In genomic region chr10:13475121-13475520, GRCm38 (mm10) we compare ENCODE assay signal across 8 mouse cellular contexts. TPM values are rescaled to one million over a fixed set of nuclear protein-coding genes. Genes with fewer than 3 reads are reported as not detected.
DNase-seq lines count a peak whose midpoint lies in the region; ATAC-seq and TF ChIP-seq lines count a peak whose summit lies in the region.

No protein-coding gene starts in this region.

- H3K4me2 ChIP-seq in forebrain, embryonic 13.5 days: 0 out of 2 replicates have a peak overlapping the region, but pooled peaks have one; percentile 100
- H3K4me2 ChIP-seq in forebrain, postnatal 0 days (ENCODE audit: low read depth): no peak overlapping the region
- peak overlapping the region; percentile 93; the same call in 1 of the 2 replicates for H3K4me2 ChIP-seq in lung, embryonic 16.5 days (ENCODE audit: low read depth, low read length)
- H3K4me2 ChIP-seq in liver, embryonic 13.5 days: peak overlapping the region; percentile 79; the same call in 1 of the 2 replicates

- H3K9ac ChIP-seq in forebrain, embryonic 13.5 days: no peak overlapping the region
- no peak overlapping the region for H3K9ac ChIP-seq in forebrain, postnatal 0 days
- H3K9ac ChIP-seq in lung, embryonic 16.5 days (ENCODE audit: low read length): no peak overlapping the region
- H3K9ac ChIP-seq in liver, embryonic 13.5 days: no peak overlapping the region

- no peak for TF ChIP-seq CTCF in forebrain, postnatal 0 days (IDR thresholded peaks at IDR 0.05; ENCODE audit: low read depth)

- ATAC-seq in forebrain, embryonic 13.5 days: no peak
- no peak for ATAC-seq in forebrain, postnatal 0 days
- ATAC-seq in lung, embryonic 16.5 days (ENCODE audit: low read depth): no peak
- no peak for ATAC-seq in liver, embryonic 13.5 days (ENCODE audit: low read depth)

- no peak overlapping the region for H3K4me3 ChIP-seq in forebrain, embryonic 13.5 days
- no peak overlapping the region for H3K4me3 ChIP-seq in forebrain, postnatal 0 days (ENCODE audit: low read depth, low read length)
- H3K4me3 ChIP-seq in lung, embryonic 16.5 days (ENCODE audit: low read length): no peak overlapping the region; the same call in 1 of the 2 replicates
- H3K4me3 ChIP-seq in liver, embryonic 13.5 days (replicated peaks): no peak overlapping the region

- no peaks in the 10 kb centered on the region for H3K36me3 ChIP-seq in forebrain, embryonic 13.5 days (ENCODE audit: poor library complexity, severe bottlenecking)
- no peaks in the 10 kb centered on the region for H3K36me3 ChIP-seq in forebrain, postnatal 0 days (ENCODE audit: insufficient read depth)
- no peaks in the 10 kb centered on the region for H3K36me3 ChIP-seq in lung, embryonic 16.5 days (ENCODE audit: control insufficient read depth, insufficient read depth, low read length)
- H3K36me3 ChIP-seq in liver, embryonic 13.5 days: no peaks in the 10 kb centered on the region

- H3K9me3 ChIP-seq in forebrain, embryonic 13.5 days (replicated peaks): no peaks in the 10 kb centered on the region
- no peaks in the 10 kb centered on the region for H3K9me3 ChIP-seq in forebrain, postnatal 0 days (ENCODE audit: low read length)
- no peaks in the 10 kb centered on the region for H3K9me3 ChIP-seq in lung, embryonic 16.5 days (ENCODE audit: control insufficient read depth, low read length)
- no peaks in the 10 kb centered on the region for H3K9me3 ChIP-seq in liver, embryonic 13.5 days (replicated peaks)

- no peak for DNase-seq in forebrain, postnatal 0 days
- no peak for DNase-seq in lung, postnatal 10 days
- DNase-seq in liver, embryonic 13.5 days: no peak
- DNase-seq in thymus, postnatal 10 days (ENCODE audit: low spot score in 2 of 2): peak; percentile 13 to 46
- DNase-seq in left cerebral cortex, adult 9 months (ENCODE audit: low spot score in 2 of 2): no peak
- no peak for DNase-seq in gastrocnemius, postnatal 25 days

- no peak overlapping the region for H3K27ac ChIP-seq in forebrain, embryonic 13.5 days
- H3K27ac ChIP-seq in forebrain, postnatal 0 days (ENCODE audit: low read depth, low read length): no peak overlapping the region
- no peak overlapping the region for H3K27ac ChIP-seq in lung, embryonic 16.5 days (ENCODE audit: low read length)
- H3K27ac ChIP-seq in liver, embryonic 13.5 days: no peak overlapping the region

- H3K4me1 ChIP-seq in forebrain, embryonic 13.5 days: peaks cover 15% of the 10 kb centered on the region
- H3K4me1 ChIP-seq in forebrain, postnatal 0 days (ENCODE audit: insufficient read depth): 0 out of 2 replicates have a peak, but pooled peaks cover 5% of the 10 kb centered on the region
- peaks cover 9% of the 10 kb centered on the region for H3K4me1 ChIP-seq in lung, embryonic 16.5 days (replicated peaks; ENCODE audit: control insufficient read depth, insufficient read depth, low read length)
- H3K4me1 ChIP-seq in liver, embryonic 13.5 days (replicated peaks): peaks cover 11% of the 10 kb centered on the region

- peaks cover 38% of the 10 kb centered on the region for H3K27me3 ChIP-seq in forebrain, embryonic 13.5 days
- peaks cover 5% of the 10 kb centered on the region for H3K27me3 ChIP-seq in forebrain, postnatal 0 days (ENCODE audit: insufficient read depth, low read length)
- peaks cover 10% of the 10 kb centered on the region for H3K27me3 ChIP-seq in lung, embryonic 16.5 days (ENCODE audit: control insufficient read depth, insufficient read depth, low read depth, low read length)
- peaks cover 50% of the 10 kb centered on the region for H3K27me3 ChIP-seq in liver, embryonic 13.5 days

- WGBS in forebrain, embryonic 13.5 days: 35% methylated on average over 7 of the region's 7 CpGs
- WGBS in forebrain, postnatal 0 days: 45% methylated on average over 7 of the region's 7 CpGs
- 26% methylated on average over 7 of the region's 7 CpGs for WGBS in lung, embryonic 16.5 days
- 18% methylated on average over 7 of the region's 7 CpGs for whole genome bisulfite sequencing in liver, embryonic 13.5 days (ENCODE audit: insufficient replicate concordance)

RNA-seq across cellular contexts. Expression of gene Phactr2, which starts 0.9 kb away (rescaled TPM):
- 8.5 and 8.6 TPM in 2 replicates for polyA plus RNA-seq in forebrain, embryonic 13.5 days (2015; fragmentation: Nextera tagmentation; extraction: Ambion mirVana)
- 6.9 and 10.5 TPM in 2 replicates for total RNA-seq in forebrain, postnatal 0 days (2014; rRNA removed)
- 4.4 and 8.1 TPM in 2 replicates for polyA plus RNA-seq in forebrain, postnatal 0 days (2015; fragmentation: Nextera tagmentation; extraction: Ambion mirVana)
- 19.7 and 22.3 TPM in 2 replicates for polyA plus RNA-seq in lung, embryonic 16.5 days (2015; fragmentation: Nextera tagmentation; extraction: Ambion mirVana)
- 5.3 and 5.9 TPM in 2 replicates for polyA plus RNA-seq in liver, embryonic 13.5 days (2015; fragmentation: Nextera tagmentation; extraction: Ambion mirVana)
- 10 to 100 TPM; 13.3 to 15.6 TPM for total RNA-seq in gastrocnemius, postnatal 25 days (2021)

RNA-seq across cellular contexts. Expression of gene Fuca2, which starts 24.2 kb away (rescaled TPM):
- polyA plus RNA-seq in forebrain, embryonic 13.5 days (2015; fragmentation: Nextera tagmentation; extraction: Ambion mirVana): 16.8 and 18.2 TPM in 2 replicates
- 11.3 and 12.5 TPM in 2 replicates for total RNA-seq in forebrain, postnatal 0 days (2014; rRNA removed)
- polyA plus RNA-seq in forebrain, postnatal 0 days (2015; fragmentation: Nextera tagmentation; extraction: Ambion mirVana): 42.5 and 45.7 TPM in 2 replicates
- 87.0 and 91.1 TPM in 2 replicates for polyA plus RNA-seq in lung, embryonic 16.5 days (2015; fragmentation: Nextera tagmentation; extraction: Ambion mirVana)
- polyA plus RNA-seq in liver, embryonic 13.5 days (2015; fragmentation: Nextera tagmentation; extraction: Ambion mirVana): 60.9 and 69.7 TPM in 2 replicates
- total RNA-seq in gastrocnemius, postnatal 25 days (2021): 10 to 100 TPM; 11.9 to 12.1 TPM

Comparison
In these comparisons a context has a peak if more than half of its experiments do, and no peak if none do; other contexts are left out.
1. DNase-seq: peak in thymus, postnatal 10 days (2 of 2); none in forebrain, postnatal 0 days (single experiment), lung, postnatal 10 days (single experiment), liver, embryonic 13.5 days (single experiment), left cerebral cortex, adult 9 months (0 of 2) and gastrocnemius, postnatal 25 days (single experiment).